Mouse (Mus musculus): ENCODE measurements at regions not wholly inside any gene's neighbourhood (a gene's known extent, or its start where the extent isn't known, plus 50 kb on each side); places are given as distances from the start of the nearest gene placed in this dataset.

DNA sequence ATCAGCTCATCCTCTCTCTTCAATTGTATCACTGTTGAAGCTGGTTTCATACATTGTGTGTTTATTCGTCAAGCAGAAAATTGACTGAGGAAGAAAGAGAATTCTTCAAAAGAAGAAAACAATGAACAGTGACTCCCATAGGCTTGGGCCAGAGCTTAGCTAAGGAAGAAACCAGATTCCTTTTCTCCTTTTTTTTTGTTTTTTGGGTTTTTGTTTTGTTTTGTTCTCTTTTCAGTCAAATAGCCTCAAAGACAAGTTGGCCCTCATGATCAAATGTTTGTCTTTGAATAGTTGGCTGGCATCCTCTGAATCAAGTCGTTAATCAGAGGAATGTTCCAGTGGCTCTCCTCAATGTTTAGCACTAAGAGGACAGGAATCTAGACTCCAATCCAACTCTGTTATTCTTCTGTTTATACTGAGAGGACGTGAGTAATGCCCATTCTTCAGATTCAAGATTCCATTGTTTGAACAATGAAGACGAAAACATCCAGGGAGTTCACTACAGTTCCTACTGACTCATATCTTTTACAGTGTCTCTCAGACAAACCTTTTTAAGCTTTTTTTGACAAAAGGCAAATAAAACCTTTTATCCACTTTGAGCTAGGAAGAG lies 86.1 kb upstream of the Adgrl4 start:
- DNase-seq (ENCODE audit: low read depth, low spot score): no peak

- no peak for DNase-seq (ENCODE audit: low read depth, low spot score)
Measured at GRCm38 (mm10) chr3:151366302-151366701, 71.4 kb upstream of the Adgrl4 start.

GRCm38 (mm10) chr3:151366707-151367306 lies 70.9 kb upstream of the Adgrl4 start:
- DNase-seq (ENCODE audit: low read depth, low spot score): no peak

DNA sequence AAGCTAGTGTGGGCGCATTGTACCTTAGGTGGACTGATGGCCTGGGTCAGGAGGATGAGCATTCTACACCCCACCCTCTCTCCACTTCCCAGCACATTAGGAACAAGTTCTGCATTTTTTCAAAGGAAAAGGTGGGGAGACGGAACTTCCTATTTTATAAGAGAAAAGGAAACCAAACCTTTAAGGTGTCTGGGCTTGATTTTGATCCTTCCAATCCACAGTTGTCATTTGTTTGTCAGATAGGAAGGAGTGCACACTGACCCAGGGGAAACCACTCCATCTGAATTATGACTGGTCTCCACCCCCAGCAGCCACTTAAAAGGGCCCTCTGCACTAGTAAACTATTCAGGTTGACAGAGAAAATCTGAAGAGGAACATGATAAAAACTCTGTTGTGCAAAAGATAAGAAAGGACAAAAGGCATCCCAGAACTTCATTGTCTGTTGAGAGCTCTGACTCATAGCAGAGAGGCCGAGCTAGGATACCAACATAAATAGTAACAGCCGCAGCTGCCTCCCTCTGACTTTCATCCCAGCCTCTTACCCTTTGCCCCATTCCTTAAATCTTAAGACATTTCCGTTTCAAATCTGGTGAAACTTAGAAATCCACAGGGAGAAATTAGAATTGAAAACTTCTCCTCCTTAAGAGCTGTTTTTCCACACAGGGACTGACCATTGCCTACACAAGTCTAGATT lies 54.2 kb upstream of the Adgrl4 start:
- DNase-seq (ENCODE audit: low read depth, low spot score): no peak

GRCm38 (mm10) chr3:151384850-151385249 lies 52.8 kb upstream of the Adgrl4 start:
- DNase-seq (ENCODE audit: low read depth, low spot score): no peak

- no peak for DNase-seq (ENCODE audit: low read depth, low spot score)
Measured at GRCm38 (mm10) chr3:151386103-151386502, 51.6 kb upstream of the Adgrl4 start.

Measured in mesoderm, embryonic 11.5 days (tissue).